Mouse (Mus musculus): ENCODE measurements at regions not wholly inside any gene's neighbourhood (a gene's known extent, or its start where the extent isn't known, plus 50 kb on each side); places are given as distances from the start of the nearest gene placed in this dataset.
A peak's percentile ranks its signal among the peaks of the same experiment; 100 is the strongest.

GRCm38 (mm10) chr7:111214226-111214906 is 131.5 kb upstream of the Eif4g2 start:
- H3K36me3 ChIP-seq: no peaks in the 10 kb centered on the region
- no peak for DNase-seq (ENCODE audit: low spot score)
- H3K4me3 ChIP-seq: no peak overlapping the region
- 91% methylated on average over 6 of the region's 6 CpGs for WGBS
- H3K9me3 ChIP-seq (replicated peaks): no peaks in the 10 kb centered on the region
- H3K4me1 ChIP-seq: no peaks in the 10 kb centered on the region
- H3K27me3 ChIP-seq (ENCODE audit: low read depth, poor library complexity, severe bottlenecking): no peaks in the 10 kb centered on the region
- H3K27ac ChIP-seq: no peak overlapping the region

DNA sequence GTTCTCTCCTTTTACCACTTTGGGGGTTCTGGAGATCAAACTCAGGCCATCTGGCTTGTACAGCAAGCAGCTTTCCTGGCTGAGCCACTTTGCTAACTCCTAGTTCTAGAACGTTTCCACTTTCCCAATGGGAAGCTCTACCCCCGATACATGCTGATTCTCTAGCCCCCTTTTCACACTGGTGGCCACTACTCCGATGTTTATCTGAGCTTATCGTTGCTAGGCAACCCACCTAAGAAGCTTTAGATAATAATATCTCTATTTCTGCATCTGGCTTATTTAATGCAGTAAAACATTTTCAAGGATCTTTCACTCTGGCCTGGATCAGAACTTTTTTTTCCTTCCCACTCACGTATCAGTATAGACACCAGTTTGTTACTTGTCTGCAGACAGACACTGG is 129.4 kb upstream of the Eif4g2 start:
- Histone ChIP-seq H3K4me1 (no peaks in the 10 kb centered on the region), H3K4me3 (no peak overlapping the region), H3K9me3 (replicated peaks) (no peaks in the 10 kb centered on the region), H3K36me3 (no peaks in the 10 kb centered on the region), H3K27ac (no peak overlapping the region), H3K27me3 (ENCODE audit: low read depth, poor library complexity, severe bottlenecking) (no peaks in the 10 kb centered on the region)
- 85% methylated on average over 5 of the region's 5 CpGs for WGBS
- no peak for DNase-seq (ENCODE audit: low spot score)

GRCm38 (mm10) chr7:111211641-111212040 is 128.8 kb upstream of the Eif4g2 start:
- no peaks in the 10 kb centered on the region for H3K36me3 ChIP-seq
- WGBS: 87% methylated on average over 11 of the region's 11 CpGs
- H3K27me3 ChIP-seq (ENCODE audit: low read depth, poor library complexity, severe bottlenecking): no peaks in the 10 kb centered on the region
- no peaks in the 10 kb centered on the region for H3K9me3 ChIP-seq (replicated peaks)
- no peak overlapping the region for H3K4me3 ChIP-seq
- no peak overlapping the region for H3K27ac ChIP-seq
- no peak for DNase-seq (ENCODE audit: low spot score)
- no peaks in the 10 kb centered on the region for H3K4me1 ChIP-seq

- Histone ChIP-seq H3K4me3 (no peak overlapping the region), H3K36me3 (no peaks in the 10 kb centered on the region), H3K4me1 (no peaks in the 10 kb centered on the region), H3K27ac (no peak overlapping the region), H3K9me3 (replicated peaks) (no peaks in the 10 kb centered on the region), H3K27me3 (ENCODE audit: low read depth, poor library complexity, severe bottlenecking) (no peaks in the 10 kb centered on the region)
- WGBS: 93% methylated on average over 8 of the region's 8 CpGs
- no peak for DNase-seq (ENCODE audit: low spot score)
Measured at GRCm38 (mm10) chr7:111210282-111210681, 127.5 kb upstream of the Eif4g2 start.

DNA sequence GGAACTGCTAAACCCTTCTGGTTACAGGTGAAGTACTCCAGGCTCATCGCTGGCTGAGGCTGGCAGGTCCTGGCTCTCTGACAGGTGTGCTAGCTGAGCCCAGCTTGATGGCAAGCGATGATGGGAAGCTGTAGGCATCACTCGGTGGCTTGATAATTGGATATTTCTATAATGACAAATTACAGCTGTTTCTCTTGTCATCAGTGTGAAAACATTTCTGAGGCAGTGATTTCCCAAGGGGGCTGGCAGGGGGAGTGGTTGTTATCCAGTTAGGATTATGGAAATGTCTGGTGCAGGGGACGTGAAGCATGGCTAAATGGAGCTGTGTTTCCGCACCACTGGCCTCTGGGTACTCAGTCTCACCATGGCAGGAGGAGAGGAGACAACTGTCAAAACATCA is 123.0 kb upstream of the Eif4g2 start:
- Histone ChIP-seq H3K27ac (no peak overlapping the region), H3K9me3 (replicated peaks) (no peaks in the 10 kb centered on the region), H3K36me3 (no peaks in the 10 kb centered on the region), H3K4me3 (no peak overlapping the region), H3K27me3 (ENCODE audit: low read depth, poor library complexity, severe bottlenecking) (no peaks in the 10 kb centered on the region), H3K4me1 (no peaks in the 10 kb centered on the region)
- DNase-seq (ENCODE audit: low spot score): no peak
- 91% methylated on average over 5 of the region's 5 CpGs for WGBS

- 84% methylated on average over 10 of the region's 10 CpGs for WGBS
- DNase-seq (ENCODE audit: low spot score): no peak
- H3K4me3 ChIP-seq: no peak overlapping the region
- H3K27ac ChIP-seq: no peak overlapping the region
- H3K27me3 ChIP-seq (ENCODE audit: low read depth, poor library complexity, severe bottlenecking): no peaks in the 10 kb centered on the region
- no peaks in the 10 kb centered on the region for H3K36me3 ChIP-seq
- no peaks in the 10 kb centered on the region for H3K9me3 ChIP-seq (replicated peaks)
- H3K4me1 ChIP-seq: no peaks in the 10 kb centered on the region; the same call in 1 of the 2 replicates
Measured at GRCm38 (mm10) chr7:111198608-111199355, 116.0 kb upstream of the Eif4g2 start.

GRCm38 (mm10) chr7:111191674-111192073 is 108.8 kb upstream of the Eif4g2 start:
- Histone ChIP-seq H3K27me3 (ENCODE audit: low read depth, poor library complexity, severe bottlenecking) (no peaks in the 10 kb centered on the region), H3K4me3 (no peak overlapping the region), H3K9me3 (replicated peaks) (no peaks in the 10 kb centered on the region), H3K36me3 (no peaks in the 10 kb centered on the region), H3K4me1 (no peaks in the 10 kb centered on the region), H3K27ac (no peak overlapping the region)
- WGBS: 73% methylated on average over 4 of the region's 4 CpGs
- no peak for DNase-seq (ENCODE audit: low spot score)

GRCm38 (mm10) chr7:111191216-111191615 is 108.4 kb upstream of the Eif4g2 start:
- Histone ChIP-seq H3K4me3 (no peak overlapping the region), H3K36me3 (no peaks in the 10 kb centered on the region), H3K4me1 (no peaks in the 10 kb centered on the region), H3K27ac (no peak overlapping the region), H3K9me3 (replicated peaks) (no peaks in the 10 kb centered on the region), H3K27me3 (ENCODE audit: low read depth, poor library complexity, severe bottlenecking) (no peaks in the 10 kb centered on the region)
- DNase-seq (ENCODE audit: low spot score): no peak

- WGBS: 89% methylated on average over 4 of the region's 4 CpGs
- Histone ChIP-seq H3K27ac (no peak overlapping the region), H3K9me3 (replicated peaks) (no peaks in the 10 kb centered on the region), H3K36me3 (no peaks in the 10 kb centered on the region), H3K27me3 (ENCODE audit: low read depth, poor library complexity, severe bottlenecking) (no peaks in the 10 kb centered on the region), H3K4me1 (peaks cover 4% of the 10 kb centered on the region), H3K4me3 (no peak overlapping the region)
- DNase-seq (ENCODE audit: low spot score): no peak
Measured at GRCm38 (mm10) chr7:111189731-111190130, 106.9 kb upstream of the Eif4g2 start.

DNA sequence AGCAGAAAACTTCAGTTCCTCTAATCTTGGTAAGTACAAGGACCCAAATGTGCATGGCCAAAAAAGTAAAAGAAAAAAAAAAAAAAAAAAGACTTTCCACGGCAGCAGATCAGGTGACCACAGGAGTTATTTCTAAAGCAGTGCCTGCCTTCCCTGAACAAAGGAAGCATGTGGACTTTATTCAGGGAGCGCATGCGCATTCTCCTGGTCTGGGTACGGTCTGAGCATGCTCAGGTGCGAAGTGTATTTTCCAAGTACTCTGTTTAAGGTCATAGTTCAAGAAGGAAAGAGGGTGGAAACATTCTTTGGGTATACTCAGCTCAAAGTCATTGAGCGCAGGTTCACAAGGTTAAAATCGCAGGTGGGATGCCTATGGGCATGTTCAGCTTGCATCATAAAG is 103.1 kb upstream of the Eif4g2 start:
- Histone ChIP-seq H3K36me3 (no peaks in the 10 kb centered on the region), H3K4me1 (peaks cover 4% of the 10 kb centered on the region), H3K9me3 (replicated peaks) (no peaks in the 10 kb centered on the region), H3K27me3 (ENCODE audit: low read depth, poor library complexity, severe bottlenecking) (no peaks in the 10 kb centered on the region), H3K27ac (no peak overlapping the region), H3K4me3 (no peak overlapping the region)
- DNase-seq (ENCODE audit: low spot score): no peak
- 92% methylated on average over 7 of the region's 7 CpGs for WGBS

- no peak overlapping the region for H3K27ac ChIP-seq
- 80% methylated on average over 3 of the region's 3 CpGs for WGBS
- H3K36me3 ChIP-seq: no peaks in the 10 kb centered on the region
- H3K27me3 ChIP-seq (ENCODE audit: low read depth, poor library complexity, severe bottlenecking): no peaks in the 10 kb centered on the region
- H3K4me1 ChIP-seq: peaks cover 7% of the 10 kb centered on the region
- H3K9me3 ChIP-seq (replicated peaks): no peaks in the 10 kb centered on the region
- H3K4me3 ChIP-seq: no peak overlapping the region
- no peak for DNase-seq (ENCODE audit: low spot score)
Measured at GRCm38 (mm10) chr7:111183512-111183911, 100.7 kb upstream of the Eif4g2 start.

DNA sequence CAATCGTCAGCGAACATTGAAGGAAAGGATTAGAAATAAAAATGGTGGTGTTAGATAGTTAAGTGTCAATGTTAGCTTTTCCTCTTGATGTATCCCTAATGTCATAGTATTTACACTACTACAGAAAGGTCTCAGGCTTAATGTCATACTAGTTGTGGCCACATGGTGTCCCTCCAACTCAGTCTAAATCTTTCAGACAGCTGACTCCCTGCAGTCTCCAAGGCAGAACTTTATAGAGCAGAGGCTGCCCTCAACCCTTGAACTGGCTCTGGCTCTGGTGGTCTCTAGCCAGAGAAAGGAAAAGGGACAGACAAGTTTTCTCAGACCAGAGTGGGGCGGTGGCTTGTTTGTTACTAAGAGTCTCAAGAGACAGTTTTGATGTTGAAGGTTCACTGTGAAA is 99.5 kb upstream of the Eif4g2 start:
- Histone ChIP-seq H3K27me3 (ENCODE audit: low read depth, poor library complexity, severe bottlenecking) (no peaks in the 10 kb centered on the region), H3K9me3 (replicated peaks) (no peaks in the 10 kb centered on the region), H3K36me3 (no peaks in the 10 kb centered on the region), H3K27ac (no peak overlapping the region), H3K4me3 (no peak overlapping the region), H3K4me1 (peaks cover 7% of the 10 kb centered on the region)
- DNase-seq (ENCODE audit: low spot score): peak; percentile 47
- 78% methylated on average over 3 of the region's 3 CpGs for WGBS

GRCm38 (mm10) chr7:111179401-111180271 is 96.8 kb upstream of the Eif4g2 start:
- no peaks in the 10 kb centered on the region for H3K36me3 ChIP-seq
- H3K4me3 ChIP-seq: no peak overlapping the region
- peaks cover 3% of the 10 kb centered on the region for H3K4me1 ChIP-seq
- no peaks in the 10 kb centered on the region for H3K9me3 ChIP-seq (replicated peaks)
- DNase-seq (ENCODE audit: low spot score): no peak
- WGBS: 67% methylated on average over 7 of the region's 7 CpGs
- peak overlapping the region; percentile 56 for H3K27ac ChIP-seq
- H3K27me3 ChIP-seq (ENCODE audit: low read depth, poor library complexity, severe bottlenecking): no peaks in the 10 kb centered on the region
